In the genomic region with DNA sequence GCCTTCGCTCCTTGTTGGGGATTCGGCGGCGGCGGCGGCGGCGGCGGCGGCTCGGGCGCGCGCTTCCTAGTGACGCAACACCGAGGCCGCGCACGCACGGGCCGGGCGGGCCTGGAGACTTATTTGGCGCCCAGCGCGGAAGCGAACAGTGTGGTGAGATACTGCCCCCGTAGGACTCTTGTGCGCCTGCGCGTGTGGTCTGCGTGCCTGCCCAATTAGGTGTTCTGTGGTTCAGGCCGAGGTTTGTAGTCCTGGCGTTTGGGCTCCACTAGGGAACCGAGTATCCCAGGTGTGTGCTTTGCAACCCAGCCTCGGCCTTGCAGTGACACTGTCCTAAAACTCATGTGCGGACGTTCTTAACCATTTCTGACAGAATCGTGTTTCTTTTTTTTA, we compare ENCODE assay signal across 8 mouse cellular contexts. TPM values are rescaled to one million over a fixed set of nuclear protein-coding genes. Genes with fewer than 3 reads are reported as not detected.
DNase-seq lines count a peak whose midpoint lies in the region; ATAC-seq and TF ChIP-seq lines count a peak whose summit lies in the region.
"Not testable (repeated sequence)": the region's sequence is repeated elsewhere in the genome, so short reads cannot be mapped to it uniquely, and the experiment has no call there.

A gene (minus strand): TSS at position 78 of the 393 bp plus-strand sequence.

- H3K4me2 ChIP-seq in hindbrain, postnatal 0 days (ENCODE audit: low read depth, low read length), result peak within 1 kb of the TSS; percentile 73

- peak; percentile 99 for DNase-seq in ZHBTc4 (ENCODE audit: low read depth, low spot score)
- peak; percentile 97 for DNase-seq in gastrocnemius, adult 2 months
- DNase-seq in hindbrain, postnatal 0 days (ENCODE audit: low spot score), result peak; percentile 98
- DNase-seq in left cerebral cortex, adult 2 months (ENCODE audit: extremely low spot score in 1 of 2, low spot score in 2 of 2), result peak; percentile 89 to 92
- peak; percentile 92 to 95 for DNase-seq in right cerebral cortex, adult 2 months (ENCODE audit: low spot score in 2 of 2)
- DNase-seq in urinary bladder, postnatal 25 days (ENCODE audit: low spot score), result peak; percentile 84

- peak within 1 kb of the TSS; percentile 78 for H3K4me3 ChIP-seq in gastrocnemius, adult 2 months
- H3K4me3 ChIP-seq in hindbrain, postnatal 0 days (ENCODE audit: low read length), result peak within 1 kb of the TSS; percentile 55
- H3K4me3 ChIP-seq in left cerebral cortex, adult 2 months, result peak within 1 kb of the TSS; percentile 92

- not testable (repeated sequence) for H3K27me3 ChIP-seq in hindbrain, postnatal 0 days (ENCODE audit: insufficient read depth, low read length)

- TF ChIP-seq CTCF in gastrocnemius, adult 2 months (IDR thresholded peaks at IDR 0.05), result peak; percentile 53
- peak; percentile 54 for TF ChIP-seq CTCF in hindbrain, postnatal 0 days (IDR thresholded peaks at IDR 0.05; ENCODE audit: low read depth)
- TF ChIP-seq CTCF in left cerebral cortex, adult 2 months (IDR thresholded peaks at IDR 0.05), result peak; percentile 46

- peak; percentile 90 for ATAC-seq in common myeloid progenitor, adult 5-6 weeks (replicated peaks; ENCODE audit: low read depth, poor library complexity, severe bottlenecking)
- ATAC-seq in hindbrain, postnatal 0 days, result peak; percentile 96
- peak; percentile 85 for ATAC-seq in megakaryocyte, adult 5-6 weeks (ENCODE audit: poor library complexity, severe bottlenecking)

- H3K36me3 ChIP-seq in hindbrain, postnatal 0 days (ENCODE audit: insufficient read depth, low read length), result not testable (repeated sequence)

- intact Hi-C loops in gastrocnemius, adult 2 months (cut with DNase I), result loop anchor here (2.0 kb wide), 1 partner anchor 101 kb away; a partner anchor contains a TSS
- intact Hi-C loops in left cerebral cortex, adult 2 months (cut with DNase I), result loop anchor here (2.0 kb wide), 1 partner anchor 101 kb away; a partner anchor contains a TSS

- H3K27ac ChIP-seq in gastrocnemius, adult 2 months, result peak within 1 kb of the TSS; percentile 96
- peak within 1 kb of the TSS; percentile 91 for H3K27ac ChIP-seq in hindbrain, postnatal 0 days
- peak within 1 kb of the TSS; percentile 99 for H3K27ac ChIP-seq in left cerebral cortex, adult 2 months

- H3K9me3 ChIP-seq in hindbrain, postnatal 0 days (ENCODE audit: low read length), result not testable (repeated sequence)

- peak within 1 kb of the TSS; percentile 64 for H3K9ac ChIP-seq in hindbrain, postnatal 0 days (replicated peaks; ENCODE audit: low read length)

- under 1% methylated on average over 37 of the region's 38 CpGs for WGBS in hindbrain, postnatal 0 days

- H3K4me1 ChIP-seq in hindbrain, postnatal 0 days (ENCODE audit: insufficient read depth, low read length), result not testable (repeated sequence)

RNA-seq across cellular contexts. Expression of the gene that starts here (rescaled TPM):
- 8.3 and 19.7 TPM in 2 replicates for total RNA-seq in common myeloid progenitor, adult 5-6 weeks (2017)
- total RNA-seq in gastrocnemius, adult 2 months (2021), result 10 to 100 TPM in 1 of 2 experiments, 1 to 10 TPM in 1; 7.3 to 12.0 TPM
- total RNA-seq in hindbrain, postnatal 0 days (2014; rRNA removed), result 19.2 and 25.2 TPM in 2 replicates
- 8.6 and 8.9 TPM in 2 replicates for polyA plus RNA-seq in hindbrain, postnatal 0 days (2015; fragmentation: Nextera tagmentation; extraction: Ambion mirVana)
- total RNA-seq in left cerebral cortex, adult 2 months (2021), result 10 to 100 TPM; 27.1 to 27.3 TPM
- 12.5 and 16.6 TPM in 2 replicates for total RNA-seq in megakaryocyte, adult 5-6 weeks (2015)
- total RNA-seq in megakaryocyte, adult 5-6 weeks (2017), result 13.4 and 23.9 TPM in 2 replicates

Comparison
In these comparisons a context has a peak if more than half of its experiments do, and no peak if none do; other contexts are left out.
1. Peak in every context shown above with its lines: DNase-seq, ATAC-seq, H3K4me3 ChIP-seq and H3K27ac ChIP-seq.